Mouse (Mus musculus) midbrain, embryonic 16.5 days (tissue): ENCODE measurements around the gene Bud31. TPM values are rescaled to one million over a fixed set of nuclear protein-coding genes. Genes with fewer than 3 reads are reported as not detected.

Experiments used
- ATAC-seq: fragments of 200-750 bp; cut with Nextera tagmentation; 2 replicates; pipeline ENCODE4 v1.8.0; 2017; ENCODE audit warnings: moderate TSS enrichment
- H3K27ac ChIP-seq: fragments of 300-500 bp; sonication (generic); 2 replicates; pipeline ENCODE4 v1.5.1; 2014; ENCODE audit warnings: mild to moderate bottlenecking, low read length, mixed read lengths
- H3K27me3 ChIP-seq: fragments of 300-500 bp; sonication (generic); 2 replicates; pipeline ENCODE4 v1.6.1; 2014; ENCODE audit warnings: low read depth, low read length, mixed read lengths; ENCODE audit not compliant: control insufficient read depth, insufficient read depth
- H3K36me3 ChIP-seq: fragments of 300-500 bp; sonication (generic); 2 replicates; pipeline ENCODE4 v1.6.1; 2014; ENCODE audit warnings: mild to moderate bottlenecking, low read length, moderate library complexity, mixed read lengths; ENCODE audit not compliant: control insufficient read depth, insufficient read depth
- H3K4me1 ChIP-seq: fragments of 300-500 bp; sonication (generic); 2 replicates; pipeline ENCODE4 v1.6.1; 2014; ENCODE audit warnings: mild to moderate bottlenecking, low read length, mixed read lengths; ENCODE audit not compliant: control insufficient read depth, insufficient read depth
- H3K4me2 ChIP-seq: fragments of 300-500 bp; sonication (generic); 2 replicates; pipeline ENCODE4 v1.6.1; 2014; ENCODE audit warnings: mild to moderate bottlenecking, low read length, mixed read lengths
- H3K4me3 ChIP-seq: fragments of 300-500 bp; sonication (generic); 2 replicates; pipeline ENCODE4 v1.5.1; 2014; ENCODE audit warnings: low read depth, mild to moderate bottlenecking, low read length, moderate library complexity, mixed read lengths
- H3K9ac ChIP-seq: fragments of 300-500 bp; sonication (generic); 2 replicates; pipeline ENCODE4 v1.6.1; 2014; ENCODE audit warnings: low read depth, low read length, mixed read lengths
- H3K9me3 ChIP-seq: fragments of 300-500 bp; sonication (generic); replicated peaks from 2 replicates; pipeline ENCODE4 v1.6.1; 2014; ENCODE audit warnings: mild to moderate bottlenecking, low read length, mixed read lengths; ENCODE audit not compliant: control insufficient read depth, poor library complexity, severe bottlenecking
- WGBS: fragments of 180-500 bp; shearing (Covaris S2); extraction: QIAGEN DNeasy Blood & Tissue Kit; methylation state at CpG from one replicate; pipeline ENCODE4 v1.1.7; 2014; 5-methylcytosine and 5-hydroxymethylcytosine counted together
- polyA plus RNA-seq: library from polyadenylated mRNA; unstranded; fragments of >200 nt; fragmentation: Nextera tagmentation; extraction: Ambion mirVana; gene quantifications from 2 replicates; pipeline ENCODE4 v1.2.1, GENCODE M21; 2015

The Bud31 gene
- polyA plus RNA-seq, 1 experiment from 2014 or later = 167 TPM

DNA sequence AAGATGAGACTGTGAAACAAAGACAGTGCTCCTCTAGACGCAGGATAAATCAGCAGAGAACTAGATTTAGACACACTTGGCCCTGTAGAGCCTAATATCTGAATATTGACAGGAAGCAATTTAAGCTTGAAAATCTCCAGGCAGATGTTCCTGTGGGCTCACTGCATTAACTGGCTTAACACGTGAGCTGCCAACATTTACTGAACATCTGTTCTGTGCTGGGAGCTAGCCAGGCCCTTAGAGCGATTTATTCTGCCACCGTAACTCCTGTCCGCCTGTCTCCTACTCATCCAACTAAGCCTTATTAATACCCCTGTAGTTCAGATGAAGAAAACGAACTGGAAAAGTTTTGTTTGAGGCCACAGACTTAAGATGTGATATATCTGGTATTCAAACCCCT, 1.3 kb upstream of the Bud31 start:
- whole genome bisulfite sequencing = 13% methylated on average over 6 of the region's 6 CpGs
- Histone ChIP-seq H3K4me1 (peaks cover 25% of the 10 kb centered on the region), H3K4me2 (peak overlapping the region; percentile 89), H3K4me3 (peak overlapping the region; percentile 83), H3K27me3 (no peaks in the 10 kb centered on the region), H3K9me3 (no peaks in the 10 kb centered on the region), H3K9ac (peak overlapping the region; percentile 76), H3K36me3 (peaks cover 22% of the 10 kb centered on the region), H3K27ac (no peak overlapping the region)
- no peak for ATAC-seq

DNA sequence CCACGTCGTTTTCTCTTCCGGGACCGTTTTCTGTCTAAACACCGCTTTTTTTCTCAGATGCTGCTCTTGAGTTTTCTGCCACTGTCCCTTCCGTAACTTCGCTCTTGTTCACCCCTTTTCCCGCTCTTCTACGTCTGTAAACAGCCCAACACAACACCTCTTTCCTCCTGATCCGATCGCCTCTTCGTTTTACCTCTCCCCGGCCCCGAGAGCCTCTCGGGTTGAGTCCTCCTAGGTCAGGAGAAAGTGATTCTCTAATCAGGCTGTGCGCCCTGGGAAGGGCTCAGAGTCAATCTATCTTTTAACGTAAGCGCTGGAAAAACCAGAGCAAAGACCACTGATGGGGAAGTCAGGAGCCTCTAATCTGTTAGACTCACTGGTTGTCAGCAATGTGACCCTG, 449 bp downstream of the Bud31 start:
- Histone ChIP-seq H3K9ac (peak overlapping the region; percentile 76), H3K4me1 (peaks cover 25% of the 10 kb centered on the region), H3K4me3 (peak overlapping the region; percentile 83), H3K36me3 (peaks cover 21% of the 10 kb centered on the region), H3K27ac (peak overlapping the region; percentile 97), H3K27me3 (no peaks in the 10 kb centered on the region), H3K9me3 (no peaks in the 10 kb centered on the region), H3K4me2 (peak overlapping the region; percentile 89)
- WGBS = under 1% methylated on average over 18 of the region's 18 CpGs
- ATAC-seq = no peak

DNA sequence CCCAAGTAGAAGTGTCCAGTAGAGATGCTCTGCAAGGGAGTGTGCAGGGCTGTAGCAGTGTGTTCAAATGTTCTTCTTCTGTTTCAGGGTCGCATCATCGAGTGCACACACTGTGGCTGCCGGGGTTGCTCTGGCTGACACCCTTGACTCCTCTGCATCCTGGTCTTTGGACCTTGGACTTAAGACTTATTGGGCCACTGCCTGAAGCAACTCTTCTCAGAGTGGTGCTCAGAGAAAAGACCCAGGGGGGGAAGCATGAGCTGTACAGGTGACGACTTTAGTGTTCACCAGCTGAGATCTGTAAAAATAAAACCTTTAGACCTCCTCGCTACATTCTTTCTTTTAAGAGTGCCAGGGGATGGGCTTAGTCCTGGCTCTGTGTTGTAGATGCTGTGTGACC, 7.6 kb downstream of the Bud31 start:
- no peak overlapping the region for H3K9ac ChIP-seq
- H3K27me3 ChIP-seq = no peaks in the 10 kb centered on the region
- H3K4me1 ChIP-seq = no peaks in the 10 kb centered on the region
- 96% methylated on average over 5 of the region's 5 CpGs for WGBS
- no peak overlapping the region for H3K27ac ChIP-seq
- peaks cover 76% of the 10 kb centered on the region for H3K36me3 ChIP-seq
- H3K9me3 ChIP-seq = no peaks in the 10 kb centered on the region
- no peak overlapping the region for H3K4me2 ChIP-seq
- no peak overlapping the region for H3K4me3 ChIP-seq
- no peak for ATAC-seq

DNA sequence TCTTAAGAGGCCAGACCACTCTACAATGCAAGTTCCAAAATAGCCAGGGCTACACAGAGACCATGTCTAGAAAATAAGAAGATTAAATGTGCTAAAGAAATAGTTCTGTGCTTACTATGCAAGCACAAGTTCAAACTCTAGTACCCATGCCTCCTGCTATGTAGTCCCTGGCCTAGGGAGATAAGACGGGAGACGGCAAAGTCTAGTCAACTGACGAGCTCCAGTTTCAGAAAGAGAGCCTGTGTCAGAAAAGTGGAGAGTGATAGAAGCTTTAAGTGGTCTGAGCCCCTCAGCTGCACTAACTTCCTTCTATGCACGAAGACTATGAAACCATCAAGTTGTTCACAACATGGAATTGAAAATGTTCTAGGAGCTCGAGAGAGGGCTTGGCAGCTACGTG, 9.1 kb downstream of the Bud31 start:
- Histone ChIP-seq H3K9ac (no peak overlapping the region), H3K27me3 (no peaks in the 10 kb centered on the region), H3K4me2 (no peak overlapping the region), H3K36me3 (peaks cover 71% of the 10 kb centered on the region), H3K4me3 (no peak overlapping the region), H3K4me1 (no peaks in the 10 kb centered on the region), H3K9me3 (no peaks in the 10 kb centered on the region), H3K27ac (no peak overlapping the region)
- 92% methylated on average over 6 of the region's 6 CpGs for WGBS
- no peak for ATAC-seq

DNA sequence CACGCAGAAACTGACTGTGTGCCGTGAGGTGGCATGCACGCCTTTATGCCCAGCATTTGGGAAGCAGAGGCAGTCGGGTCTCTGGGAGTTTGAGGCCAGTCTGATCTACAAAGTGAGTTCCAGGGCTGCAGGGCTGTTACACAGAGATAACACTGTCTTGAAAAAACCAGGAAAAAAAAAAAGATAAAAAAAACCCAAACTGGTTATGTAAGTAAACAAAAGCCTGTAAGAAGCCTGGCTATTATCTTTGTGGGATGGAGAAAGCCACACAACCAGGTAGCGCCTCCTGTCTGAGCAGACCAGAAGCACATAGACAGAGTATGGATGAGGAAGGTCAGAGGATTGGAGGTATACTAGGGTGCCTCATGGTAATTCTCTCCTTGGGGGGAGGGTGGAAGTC, 12.5 kb downstream of the Bud31 start:
- Histone ChIP-seq H3K4me2 (no peak overlapping the region), H3K27me3 (no peaks in the 10 kb centered on the region), H3K4me1 (no peaks in the 10 kb centered on the region), H3K4me3 (no peak overlapping the region), H3K36me3 (peaks cover 62% of the 10 kb centered on the region), H3K27ac (no peak overlapping the region), H3K9me3 (no peaks in the 10 kb centered on the region), H3K9ac (no peak overlapping the region)
- 97% methylated on average over 5 of the region's 5 CpGs for WGBS
- no peak for ATAC-seq

DNA sequence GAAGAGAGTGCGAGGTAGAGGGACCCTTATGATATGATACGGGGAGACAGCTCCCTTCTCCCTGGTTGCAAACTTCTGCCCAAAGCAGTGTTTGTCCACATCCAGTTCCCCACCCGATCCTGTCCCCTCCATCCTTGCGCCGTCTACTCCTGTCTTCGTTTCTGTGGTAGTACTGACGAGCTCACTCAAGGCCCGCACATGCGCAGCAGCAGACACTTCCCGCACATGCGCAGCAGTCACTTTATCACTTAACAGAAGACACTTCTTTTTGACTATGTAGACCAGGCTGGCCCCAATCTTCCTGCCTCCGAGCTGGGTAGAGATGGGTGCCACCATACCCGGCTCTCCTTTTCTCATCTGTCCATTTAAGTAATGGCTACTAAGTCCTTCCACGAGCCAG, 21.2 kb downstream of the Bud31 start:
- Histone ChIP-seq H3K9ac (no peak overlapping the region), H3K9me3 (no peaks in the 10 kb centered on the region), H3K36me3 (peaks cover 41% of the 10 kb centered on the region), H3K27ac (no peak overlapping the region), H3K4me1 (peaks cover 9% of the 10 kb centered on the region), H3K4me3 (no peak overlapping the region), H3K27me3 (no peaks in the 10 kb centered on the region), H3K4me2 (no peak overlapping the region)
- ATAC-seq = no peak
- WGBS = 94% methylated on average over 14 of the region's 14 CpGs

DNA sequence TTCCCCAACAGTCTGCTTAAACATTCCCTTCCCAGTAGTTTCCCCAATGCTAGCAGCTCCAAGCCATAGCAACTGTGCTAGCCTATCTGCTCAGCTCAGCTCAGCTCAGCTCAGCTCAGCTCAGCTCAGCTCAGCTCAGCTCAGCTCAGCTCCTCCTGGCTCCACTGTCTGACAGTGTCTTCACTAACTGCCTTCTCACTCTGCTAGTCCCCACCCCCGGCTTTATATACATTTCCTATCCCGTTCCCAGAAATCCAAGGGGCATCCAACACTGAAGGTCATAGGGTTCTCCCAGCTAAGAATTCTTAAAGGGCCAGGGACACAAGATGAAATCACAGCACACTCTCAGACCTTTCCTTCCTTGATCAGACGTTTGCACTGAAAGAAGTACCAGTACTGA, 24.5 kb downstream of the Bud31 start:
- no peak overlapping the region for H3K4me3 ChIP-seq
- H3K4me2 ChIP-seq = no peak overlapping the region
- H3K27me3 ChIP-seq = no peaks in the 10 kb centered on the region
- H3K27ac ChIP-seq = no peak overlapping the region
- no peak overlapping the region for H3K9ac ChIP-seq
- peaks cover 24% of the 10 kb centered on the region for H3K36me3 ChIP-seq
- peaks cover 23% of the 10 kb centered on the region for H3K4me1 ChIP-seq
- H3K9me3 ChIP-seq = no peaks in the 10 kb centered on the region
- WGBS = 77% methylated on average over 3 of the region's 3 CpGs
- ATAC-seq = no peak

DNA sequence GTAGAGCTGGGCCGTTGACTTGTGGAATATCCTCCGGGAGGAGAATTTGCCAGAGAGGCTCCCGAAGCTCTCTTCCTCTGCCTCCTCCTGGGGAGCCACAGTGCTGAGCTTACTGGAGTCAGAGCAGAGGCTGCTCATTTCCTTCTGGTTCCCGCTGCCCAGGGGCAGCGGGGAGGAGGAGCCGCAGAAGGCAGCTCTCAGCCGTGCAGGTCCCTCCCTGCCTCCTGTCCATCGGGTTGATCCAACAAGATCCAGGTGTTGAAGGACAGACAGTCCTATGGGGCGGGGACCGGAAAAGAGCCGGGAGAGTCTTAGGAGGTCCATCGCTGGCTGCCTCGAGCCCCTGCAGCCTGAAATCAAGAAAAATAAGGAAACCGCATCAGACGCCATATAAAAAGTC, 25.0 kb downstream of the Bud31 start:
- no peak overlapping the region for H3K27ac ChIP-seq
- H3K4me1 ChIP-seq = peaks cover 23% of the 10 kb centered on the region
- no peak overlapping the region for H3K9ac ChIP-seq
- ATAC-seq = no peak
- no peak overlapping the region for H3K4me3 ChIP-seq
- H3K36me3 ChIP-seq = peaks cover 23% of the 10 kb centered on the region
- H3K4me2 ChIP-seq = no peak overlapping the region
- H3K27me3 ChIP-seq = no peaks in the 10 kb centered on the region
- 87% methylated on average over 15 of the region's 15 CpGs for WGBS
- no peaks in the 10 kb centered on the region for H3K9me3 ChIP-seq

DNA sequence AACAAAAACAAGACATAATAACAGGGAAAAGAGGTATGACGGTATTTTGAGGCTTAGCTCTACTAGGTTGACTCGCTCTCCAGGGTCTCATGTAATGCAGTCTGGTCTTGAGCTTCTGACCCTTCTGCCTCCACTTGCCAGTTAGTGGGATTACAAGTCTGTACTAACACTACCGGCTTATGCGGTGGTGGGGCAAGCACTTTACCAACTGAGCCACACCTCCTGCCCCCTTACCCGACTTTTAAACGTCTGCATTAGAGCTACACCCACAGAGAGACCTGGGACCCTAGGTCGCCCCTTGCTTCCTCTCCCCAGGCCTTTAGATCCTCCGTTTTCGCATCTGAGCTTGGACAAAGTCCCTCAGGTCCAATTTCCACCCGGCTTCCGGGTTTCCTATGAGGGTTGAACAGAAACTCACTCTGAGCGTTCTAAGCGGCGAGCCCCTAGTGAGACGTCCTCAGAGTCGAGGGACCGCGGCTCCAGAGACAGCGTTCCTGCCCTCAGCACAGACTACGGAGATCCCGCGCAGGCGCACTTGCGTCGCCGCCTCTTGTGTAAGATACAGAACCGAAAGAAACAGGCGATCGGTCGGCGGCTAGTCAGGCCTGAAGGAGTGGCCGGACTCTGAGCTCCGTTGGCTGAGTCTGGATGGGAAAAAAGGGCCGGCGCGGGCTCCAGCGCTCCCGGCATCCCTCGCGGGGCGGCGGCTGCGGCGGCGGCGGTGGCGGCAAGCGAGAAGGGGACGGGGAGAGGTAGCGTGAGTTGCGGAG, 26.6 kb downstream of the Bud31 start, which contains the start of the genes Ptcd1 and Cpsf4:
Gene Ptcd1, minus strand, starts transcription at position 573 of the 770 bp plus-strand sequence.
Gene Cpsf4, plus strand, starts transcription at position 678 of the 770 bp plus-strand sequence.
- H3K4me3 ChIP-seq = peak within 1 kb of the TSS; percentile 86
- peak within 1 kb of the TSS; percentile 79 for H3K27ac ChIP-seq
- peaks cover 23% of the 10 kb centered on the region for H3K4me1 ChIP-seq
- peak within 1 kb of the TSS; percentile 96 for H3K4me2 ChIP-seq
- H3K9me3 ChIP-seq = no peaks in the 10 kb centered on the region
- under 1% methylated on average over 50 of the region's 51 CpGs for WGBS
- ATAC-seq = peak; percentile 94
- no peaks in the 10 kb centered on the region for H3K27me3 ChIP-seq
- peaks cover 21% of the 10 kb centered on the region for H3K36me3 ChIP-seq
- H3K9ac ChIP-seq = peak within 1 kb of the TSS; percentile 88
